Mouse (Mus musculus): ENCODE measurements around the gene Dab1.

Dab1 gene

DNA sequence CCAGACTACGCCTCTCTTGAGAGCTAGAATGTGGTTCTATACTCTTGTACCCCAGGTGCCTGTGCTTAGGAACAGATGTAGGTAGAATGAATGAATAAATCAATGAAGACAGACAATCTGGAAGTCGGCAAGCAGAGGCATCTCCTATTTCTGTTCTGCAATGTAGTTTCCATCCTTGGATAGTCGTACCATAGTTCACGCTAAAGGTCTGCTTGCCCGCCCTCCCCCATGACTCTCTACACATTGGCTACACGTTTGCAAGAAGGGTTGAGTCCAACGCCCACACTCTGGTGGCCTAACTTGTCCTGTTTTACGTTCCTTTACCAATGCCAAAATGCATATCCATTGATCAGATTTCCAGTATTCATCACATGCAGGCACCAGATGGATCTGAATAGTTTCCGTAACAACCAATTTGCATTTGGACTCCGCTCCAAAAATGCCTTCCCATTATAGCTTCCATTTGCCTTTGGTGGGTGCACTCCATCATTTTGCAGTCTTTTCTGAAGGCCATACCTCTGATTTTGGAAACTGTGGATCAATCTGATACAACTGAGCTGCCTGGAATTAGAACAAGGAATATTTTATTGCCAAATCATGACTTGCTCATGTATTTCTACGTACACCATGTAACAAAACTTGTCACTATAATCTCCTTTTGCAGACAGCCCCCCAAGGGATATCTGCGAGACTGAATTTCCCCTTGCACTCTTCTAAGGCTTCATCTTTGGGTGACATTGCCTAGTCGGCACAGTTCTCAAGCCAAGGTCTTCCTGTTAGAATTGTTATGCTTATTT lies 494.2 kb downstream of the Dab1 start:
- DNase-seq = no peak

DNA sequence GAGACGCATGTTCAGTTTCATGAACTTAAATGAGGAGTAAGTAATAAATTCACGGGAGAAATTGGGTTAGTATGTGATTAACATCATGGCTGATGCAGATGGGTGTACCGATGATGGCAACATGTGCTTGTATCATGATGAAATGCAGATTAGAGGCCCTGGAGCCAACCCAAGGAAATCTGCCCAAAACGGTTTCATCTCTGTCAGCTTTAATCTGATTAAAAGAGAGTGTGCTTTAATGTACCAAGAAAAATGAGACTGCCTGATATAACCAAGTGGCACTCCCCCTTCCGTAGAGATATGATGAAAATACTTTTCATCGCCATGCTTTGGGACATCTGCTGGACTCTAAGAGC lies 494.8 kb downstream of the Dab1 start:
- DNase-seq = no peak

- no peak for DNase-seq
These were observed 500.9 kb downstream of the Dab1 start for GRCm38 (mm10) chr4:104120108-104120507.

GRCm38 (mm10) chr4:104121959-104122358 lies 502.8 kb downstream of the Dab1 start:
- no peak for DNase-seq

- no peak for DNase-seq
These were observed 503.2 kb downstream of the Dab1 start for GRCm38 (mm10) chr4:104122364-104122763.

GRCm38 (mm10) chr4:104153637-104154036 lies 534.5 kb downstream of the Dab1 start:
- DNase-seq = no peak

DNA sequence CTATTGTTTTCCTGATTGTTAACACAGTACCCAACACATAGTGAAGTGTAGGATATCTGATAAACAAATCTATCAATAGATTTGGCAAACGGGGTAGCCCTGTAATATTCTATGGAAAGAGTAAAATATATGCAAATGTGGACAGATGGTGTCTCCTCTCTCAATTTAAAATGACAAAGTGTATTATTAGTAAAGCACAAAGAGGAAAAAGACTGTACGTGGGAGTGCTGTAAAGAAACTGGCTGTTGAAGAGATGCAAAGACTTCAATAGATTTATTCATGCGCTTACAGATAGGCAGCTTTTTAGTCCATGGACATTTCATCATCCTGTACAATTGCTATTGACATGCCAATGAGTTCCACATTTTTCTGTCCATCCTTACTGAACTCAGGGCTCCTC lies 558.9 kb downstream of the Dab1 start:
- DNase-seq = no peak

DNA sequence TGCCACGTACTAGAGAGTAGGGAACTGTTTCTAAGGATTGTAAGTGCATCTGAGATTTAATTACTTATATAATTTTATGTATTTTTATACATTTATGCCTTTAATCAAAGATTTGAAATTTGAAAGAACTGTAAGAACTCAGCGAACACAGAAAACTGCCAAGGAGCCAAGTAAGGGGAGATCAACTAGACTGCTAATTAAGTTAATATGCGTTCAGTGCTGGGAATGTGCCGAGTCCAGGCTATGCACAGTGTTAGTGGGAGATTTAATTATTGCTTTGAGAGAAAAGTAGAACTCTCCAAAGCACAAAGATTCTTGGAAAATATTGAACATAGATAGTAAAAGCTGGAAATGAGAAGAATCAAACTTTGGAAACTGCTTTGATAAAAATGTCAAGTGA lies 567.2 kb downstream of the Dab1 start:
- no peak for DNase-seq

GRCm38 (mm10) chr4:104198635-104199034 lies 579.5 kb downstream of the Dab1 start:
- DNase-seq = no peak

DNA sequence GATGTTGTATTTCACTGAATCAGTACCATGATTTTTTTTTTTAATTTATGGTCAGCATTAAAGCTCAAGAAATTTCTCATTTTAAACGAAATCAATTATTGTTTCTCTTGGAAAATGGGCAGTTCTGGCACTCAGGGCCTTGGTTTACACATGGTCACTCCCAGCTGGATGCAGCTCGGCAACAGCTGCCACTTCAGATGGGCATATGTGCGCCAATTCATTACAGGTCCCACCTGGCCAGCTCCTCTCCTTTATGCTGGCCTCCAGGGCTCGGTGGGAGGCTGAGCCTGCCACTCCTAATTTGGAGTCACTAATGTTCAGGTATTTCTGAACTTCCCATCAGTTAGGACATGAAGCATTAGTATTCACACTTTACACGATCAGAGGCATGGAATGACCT lies 582.5 kb downstream of the Dab1 start:
- no peak for DNase-seq

DNA sequence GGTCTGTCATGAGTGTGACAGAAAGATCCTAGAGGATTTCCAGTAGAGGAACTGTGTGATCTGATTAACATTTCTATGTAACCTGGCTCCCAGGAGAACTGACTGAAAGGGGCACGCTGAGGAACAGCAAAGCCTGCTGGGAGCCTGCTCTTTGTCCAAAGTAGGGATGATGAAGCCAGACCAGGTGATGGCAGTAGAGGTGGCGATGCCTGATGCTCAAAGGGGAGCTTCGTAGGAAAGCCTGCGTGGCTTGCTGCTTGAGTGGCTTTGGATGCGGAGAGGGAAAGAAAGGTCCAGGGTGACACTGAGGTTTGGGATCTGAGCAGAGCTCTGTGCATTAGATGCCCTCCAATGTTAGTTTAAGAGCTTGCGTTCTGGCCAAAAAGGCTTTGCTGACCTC lies 584.9 kb downstream of the Dab1 start:
- no peak for DNase-seq

- no peak for DNase-seq
These were observed 587.5 kb downstream of the Dab1 start for GRCm38 (mm10) chr4:104206639-104207038.

- peak; percentile 57 for DNase-seq
These were observed 589.9 kb downstream of the Dab1 start for GRCm38 (mm10) chr4:104209081-104209480.

DNA sequence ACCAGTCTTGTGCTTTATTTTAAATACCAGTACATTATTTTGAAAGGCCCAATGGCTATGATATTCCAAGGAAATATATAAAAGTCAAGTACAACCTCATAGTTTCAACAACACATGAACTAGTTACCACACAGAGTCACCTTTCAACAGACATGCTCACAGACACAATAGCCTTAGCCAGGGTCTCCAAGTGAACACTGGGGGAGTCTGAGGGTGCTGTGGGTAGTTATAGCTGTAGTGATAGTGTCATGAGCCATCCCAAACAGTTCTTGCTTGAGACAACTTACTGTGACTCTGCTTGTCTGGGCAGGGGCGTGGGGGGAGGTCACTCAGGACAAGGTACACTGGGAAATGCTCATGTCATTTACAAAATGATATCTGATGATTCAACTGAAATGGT lies 591.6 kb downstream of the Dab1 start:
- DNase-seq = no peak

DNA sequence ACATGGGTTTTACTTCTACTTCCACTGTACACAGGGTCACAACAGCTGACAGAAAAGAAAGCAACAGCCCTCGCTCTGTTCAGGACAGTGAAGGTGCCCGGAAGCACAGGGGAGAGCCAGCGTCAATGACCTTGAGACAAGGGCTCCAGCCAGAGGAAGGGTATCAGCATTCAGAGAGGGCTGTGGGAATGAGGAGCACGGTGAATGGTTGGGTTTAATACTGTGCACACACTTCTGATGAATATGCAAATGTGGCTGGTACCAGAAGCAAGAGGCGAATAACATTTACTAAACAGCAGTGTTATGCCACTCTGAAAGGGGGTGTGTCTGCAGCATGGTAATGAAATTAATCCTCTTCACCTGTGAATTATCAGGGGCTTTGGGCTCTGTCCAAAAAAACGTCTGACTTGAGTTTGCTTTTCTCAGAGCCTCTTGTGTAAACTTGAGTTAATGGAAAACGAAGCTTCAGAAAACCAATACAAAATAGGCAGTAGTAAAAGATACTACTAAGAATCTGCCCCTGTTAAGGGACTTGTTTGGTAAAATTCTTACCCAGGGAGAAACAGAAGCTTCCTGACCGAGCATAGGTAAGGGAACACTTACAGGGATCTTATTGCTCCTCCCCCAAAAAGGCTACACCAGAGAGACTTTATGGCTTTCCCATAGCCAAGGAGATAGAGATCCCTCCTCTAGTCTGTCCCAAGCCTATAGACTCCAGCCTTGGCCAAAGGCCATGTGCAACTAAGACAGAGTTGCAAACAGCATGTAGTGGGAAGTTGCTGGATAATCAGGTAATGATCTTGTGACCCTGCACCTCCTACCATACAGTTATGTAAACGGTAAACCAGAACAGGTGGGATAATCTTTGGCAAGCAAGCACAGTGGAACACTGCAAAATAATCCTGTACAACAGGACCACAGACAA lies 592.6 kb downstream of the Dab1 start:
- no peak for DNase-seq

- no peak for DNase-seq
These were observed 595.6 kb downstream of the Dab1 start for GRCm38 (mm10) chr4:104214724-104215123.

DNA sequence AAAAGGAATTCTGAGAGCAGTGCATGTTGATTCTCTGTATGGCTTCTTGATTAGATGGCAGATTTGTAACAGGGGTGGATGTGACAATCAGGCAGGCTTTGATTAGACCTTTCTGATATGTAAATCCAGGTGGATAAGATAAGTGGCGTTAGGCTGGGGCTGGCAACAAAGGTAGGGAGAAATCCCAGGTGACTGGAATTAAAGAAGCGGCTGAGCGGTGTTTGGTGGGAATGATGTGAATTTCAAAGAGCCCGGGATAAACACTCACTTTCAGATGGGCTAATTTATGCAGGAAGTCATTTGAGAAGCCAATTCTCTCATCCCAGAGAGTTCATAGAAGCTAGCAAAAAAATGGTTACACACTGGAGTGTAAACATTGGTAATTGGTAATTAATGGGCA lies 598.2 kb downstream of the Dab1 start:
- no peak for DNase-seq

DNA sequence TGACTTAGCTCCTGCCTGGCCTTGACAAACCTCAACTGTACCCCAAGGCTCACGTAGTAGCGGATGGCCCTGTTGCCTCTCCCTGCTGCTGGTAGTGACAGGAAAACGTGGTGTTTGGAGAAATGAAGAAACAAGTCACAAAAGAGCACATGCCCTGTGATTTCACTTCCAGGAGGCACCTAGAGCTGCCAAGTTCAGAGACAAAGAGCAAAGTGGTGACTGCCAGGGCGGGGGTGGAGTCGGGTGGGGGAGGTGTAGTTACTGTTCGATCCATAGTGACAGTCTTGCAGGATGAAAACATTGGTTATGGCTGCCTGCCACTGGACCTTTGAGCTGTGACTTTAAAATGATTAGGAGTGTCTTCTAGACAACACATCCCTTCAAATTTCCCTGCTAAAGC lies 599.6 kb downstream of the Dab1 start:
- DNase-seq = peak; percentile 8 to 16

DNA sequence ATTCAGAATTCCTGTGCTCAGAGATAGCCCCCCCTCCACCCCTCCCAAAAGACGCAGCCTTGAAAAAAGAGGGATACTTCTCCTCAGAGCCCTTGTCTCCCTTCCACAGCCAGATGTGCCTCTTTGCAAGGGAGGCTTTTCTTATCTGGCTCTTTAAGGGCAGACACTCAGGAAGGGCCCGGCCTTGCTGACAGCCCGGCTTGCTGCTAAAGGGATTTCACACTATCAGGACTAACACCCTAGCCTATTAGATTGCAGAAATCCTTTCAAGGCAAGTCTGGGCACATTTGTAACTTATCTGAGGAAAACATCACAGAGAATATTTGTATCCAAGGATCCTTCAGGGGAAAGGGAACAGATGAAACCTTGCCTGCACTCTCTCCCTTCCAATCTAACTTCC lies 600.9 kb downstream of the Dab1 start:
- DNase-seq = no peak

- DNase-seq = no peak
These were observed 610.1 kb downstream of the Dab1 start for GRCm38 (mm10) chr4:104229296-104229695.

- DNase-seq = no peak
These were observed 627.3 kb downstream of the Dab1 start for GRCm38 (mm10) chr4:104246506-104246905.

GRCm38 (mm10) chr4:104249462-104249861 lies 630.3 kb downstream of the Dab1 start:
- DNase-seq = no peak

GRCm38 (mm10) chr4:104257776-104258175 lies 638.6 kb downstream of the Dab1 start:
- DNase-seq = no peak
